Mouse (Mus musculus) forebrain, embryonic 15.5 days (tissue): ENCODE measurements around the gene Mdga1. TPM values are rescaled to one million over a fixed set of nuclear protein-coding genes. Genes with fewer than 3 reads are reported as not detected.
A peak's percentile ranks its signal among the peaks of the same experiment; 100 is the strongest.

Source experiments
- ATAC-seq: fragments of 200-750 bp; cut with Nextera tagmentation; replicated peaks from 2 replicates; pipeline ENCODE4 v1.8.0; 2017; ENCODE audit warnings: mild to moderate bottlenecking, moderate TSS enrichment, moderate library complexity
- H3K27ac ChIP-seq: fragments of 300-500 bp; sonication (generic); replicated peaks from 2 replicates; pipeline ENCODE4 v1.5.1; 2015; ENCODE audit warnings: mild to moderate bottlenecking, inconsistent platforms
- H3K27me3 ChIP-seq: fragments of 300-500 bp; sonication (generic); 2 replicates; pipeline ENCODE4 v1.6.1; 2015; ENCODE audit warnings: inconsistent platforms
- H3K36me3 ChIP-seq: fragments of 300-500 bp; sonication (generic); 2 replicates; pipeline ENCODE4 v1.6.1; 2015; ENCODE audit warnings: mild to moderate bottlenecking, inconsistent platforms
- H3K4me1 ChIP-seq: fragments of 300-500 bp; sonication (generic); 2 replicates; pipeline ENCODE4 v1.6.1; 2015; ENCODE audit warnings: inconsistent platforms
- H3K4me2 ChIP-seq: fragments of 300-500 bp; sonication (generic); replicated peaks from 2 replicates; pipeline ENCODE4 v1.6.1; 2015; ENCODE audit warnings: mild to moderate bottlenecking, inconsistent platforms
- H3K4me3 ChIP-seq: fragments of 300-500 bp; sonication (generic); 2 replicates; pipeline ENCODE4 v1.5.1; 2015; ENCODE audit warnings: mild to moderate bottlenecking, inconsistent platforms
- H3K9ac ChIP-seq: fragments of 300-500 bp; sonication (generic); replicated peaks from 2 replicates; pipeline ENCODE4 v1.6.1; 2015; ENCODE audit warnings: mild to moderate bottlenecking, inconsistent platforms
- H3K9me3 ChIP-seq: fragments of 300-500 bp; sonication (generic); 2 replicates; pipeline ENCODE4 v1.6.1; 2016; ENCODE audit warnings: inconsistent platforms
- WGBS: fragments of 180-500 bp; shearing (Covaris S2); methylation state at CpG from one replicate; pipeline ENCODE4 v1.1.7; 2015; ENCODE audit warnings: mixed read lengths; 5-methylcytosine and 5-hydroxymethylcytosine counted together
- polyA plus RNA-seq: library from polyadenylated mRNA; unstranded; fragments of >200 nt; fragmentation: Nextera tagmentation; extraction: Ambion mirVana; gene quantifications from 2 replicates; pipeline ENCODE4 v1.2.1, GENCODE M21; 2015

Gene Mdga1
- polyA plus RNA-seq, 1 experiment from 2014 or later, result 13.4 TPM

DNA sequence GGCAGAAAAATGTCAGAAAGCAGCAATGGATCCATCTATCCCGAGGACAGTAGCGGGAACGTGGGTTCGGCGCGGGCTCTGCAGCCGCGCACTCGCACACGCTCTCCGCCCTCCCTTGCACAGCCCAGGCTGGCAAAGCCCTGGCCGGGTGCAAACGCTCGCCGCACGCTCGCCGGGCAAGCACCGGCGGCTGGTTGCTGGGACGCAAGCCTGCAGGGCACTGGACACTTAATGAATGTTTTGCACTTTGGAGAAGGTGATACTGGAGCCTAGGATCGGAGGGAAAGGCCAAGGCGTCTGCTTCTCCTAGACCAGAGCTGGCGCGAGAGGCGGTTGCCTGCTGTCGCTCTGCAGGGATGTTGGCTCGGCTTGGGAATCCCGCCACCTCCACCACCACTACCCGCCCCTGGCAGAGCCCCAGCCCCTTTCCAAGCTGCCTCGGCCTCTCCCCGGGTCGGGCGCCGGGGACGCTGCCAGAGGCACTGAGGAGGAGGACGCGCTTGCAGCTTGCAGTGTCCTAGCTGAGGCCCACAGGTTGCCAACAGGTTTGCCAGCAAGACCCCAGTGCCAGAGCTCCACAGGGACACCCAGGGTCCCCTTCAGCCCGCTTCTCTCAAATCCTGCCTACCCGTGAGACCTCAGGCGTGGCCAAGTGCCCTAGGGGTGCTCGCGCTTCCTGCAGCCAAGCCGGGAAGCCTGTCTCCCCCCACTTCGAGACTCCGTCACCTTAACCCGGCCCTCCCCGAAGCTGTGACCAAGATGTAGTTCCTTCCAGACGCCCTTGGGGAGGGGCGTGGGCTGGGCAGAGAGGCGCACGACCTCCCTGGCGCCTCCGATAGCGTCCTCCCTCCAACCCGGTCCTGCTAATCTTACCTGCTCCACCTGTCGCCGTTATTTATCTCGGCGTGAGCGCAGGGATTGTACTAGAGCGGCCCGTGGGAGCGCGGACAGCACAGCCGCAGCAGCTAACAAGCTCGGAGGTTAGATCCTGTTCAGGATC lies 80.6 kb downstream of the Mdga1 start:
- under 1% methylated on average over 67 of the region's 67 CpGs for WGBS
- H3K9me3 ChIP-seq, result no peaks in the 10 kb centered on the region
- H3K9ac ChIP-seq, result peak overlapping the region; percentile 87
- H3K27ac ChIP-seq, result peak overlapping the region; percentile 94
- no peaks in the 10 kb centered on the region for H3K36me3 ChIP-seq
- H3K27me3 ChIP-seq, result no peaks in the 10 kb centered on the region
- ATAC-seq, result peak; percentile 65
- H3K4me1 ChIP-seq, result peaks cover 61% of the 10 kb centered on the region
- H3K4me3 ChIP-seq, result peak overlapping the region; percentile 79
- H3K4me2 ChIP-seq, result peak overlapping the region; percentile 97

DNA sequence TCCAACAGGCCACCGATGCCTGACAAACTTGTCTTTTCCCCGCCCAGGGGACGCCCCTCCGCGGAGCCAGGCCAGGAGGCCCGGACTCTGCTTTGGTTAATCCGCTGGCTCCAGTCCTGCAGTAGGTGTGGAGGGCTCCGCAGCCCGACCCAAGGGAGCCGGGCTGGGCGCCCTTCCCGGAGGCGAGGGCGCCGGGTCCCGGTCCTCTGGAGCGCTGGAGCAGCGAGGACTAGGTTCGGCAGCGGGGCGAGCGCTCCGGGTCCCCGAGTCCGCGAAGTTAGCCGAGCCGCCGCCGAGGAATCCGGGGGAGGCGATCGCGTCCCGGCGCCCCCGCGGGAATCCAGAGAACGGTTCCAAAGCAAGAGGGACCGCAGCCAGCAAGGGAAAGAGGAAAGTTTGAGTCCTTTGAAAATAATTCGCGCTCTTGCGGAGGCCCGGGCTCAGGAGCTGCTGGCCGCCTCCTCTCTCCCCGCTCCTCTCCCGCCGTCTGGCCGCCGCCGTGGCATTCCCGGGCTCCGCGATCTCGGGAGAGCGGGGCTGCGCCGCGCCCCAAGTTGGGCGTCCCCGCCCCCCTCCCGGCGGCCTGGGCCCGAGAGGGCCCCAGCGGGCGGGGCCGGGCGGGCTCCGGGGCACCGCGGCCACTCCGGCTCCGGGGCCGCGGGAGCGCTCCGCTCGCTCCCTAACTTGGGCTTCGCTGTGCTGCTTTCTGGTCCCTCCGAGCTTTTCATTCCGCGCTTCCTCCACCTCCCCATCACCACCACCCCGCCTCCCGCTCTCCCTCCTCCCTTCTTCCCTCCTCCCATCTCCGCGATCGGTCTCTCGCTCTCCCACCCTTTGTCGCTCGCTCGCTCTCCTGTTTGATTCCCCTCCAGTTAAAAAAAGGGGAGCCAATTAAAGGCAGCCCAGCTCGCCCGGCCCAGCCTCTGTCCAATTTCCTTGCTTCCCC lies 81.7 kb downstream of the Mdga1 start:
- Histone ChIP-seq H3K36me3 (no peaks in the 10 kb centered on the region), H3K9ac (peak overlapping the region; percentile 87), H3K4me1 (peaks cover 72% of the 10 kb centered on the region), H3K9me3 (no peaks in the 10 kb centered on the region), H3K27ac (peak overlapping the region; percentile 94), H3K4me3 (peak overlapping the region; percentile 79), H3K27me3 (no peaks in the 10 kb centered on the region), H3K4me2 (peak overlapping the region; percentile 97)
- WGBS, result under 1% methylated on average over 91 of the region's 93 CpGs
- peak; percentile 44 for ATAC-seq

DNA sequence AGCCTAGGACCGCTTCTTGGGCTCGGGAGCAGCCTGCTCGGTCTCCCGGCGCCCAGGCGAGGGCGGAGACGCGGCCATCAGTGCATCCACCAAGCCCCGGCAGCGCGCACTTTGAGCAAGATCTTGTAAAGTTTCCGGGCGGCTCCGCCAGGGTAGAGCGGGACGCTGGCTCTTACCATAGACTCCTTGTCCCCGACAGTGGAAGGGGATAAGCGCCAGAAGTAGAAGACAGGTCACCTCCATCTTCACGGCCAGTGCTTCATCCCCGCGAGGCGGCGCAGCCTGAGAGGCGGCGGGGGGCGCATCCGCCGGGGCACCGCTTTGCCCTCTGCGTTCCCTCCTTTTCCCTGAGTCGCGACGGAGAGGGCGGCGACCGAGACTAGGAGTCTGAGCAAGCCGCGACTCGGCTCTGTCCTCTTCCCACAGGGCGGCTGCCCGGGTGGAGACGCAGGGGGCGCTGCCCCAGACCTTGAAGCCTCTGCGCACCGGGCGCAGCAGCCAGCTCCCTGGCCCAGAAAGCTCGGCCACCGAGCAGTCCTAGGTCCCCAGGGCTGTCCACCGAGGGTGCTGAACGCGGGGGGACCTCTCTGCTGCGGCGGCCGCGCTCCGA lies 82.5 kb downstream of the Mdga1 start:
- peak overlapping the region; percentile 79 for H3K4me3 ChIP-seq
- no peaks in the 10 kb centered on the region for H3K36me3 ChIP-seq
- no peaks in the 10 kb centered on the region for H3K9me3 ChIP-seq
- no peaks in the 10 kb centered on the region for H3K27me3 ChIP-seq
- peaks cover 78% of the 10 kb centered on the region for H3K4me1 ChIP-seq
- peak overlapping the region; percentile 97 for H3K4me2 ChIP-seq
- ATAC-seq, result no peak
- under 1% methylated on average over 57 of the region's 57 CpGs for WGBS
- peak overlapping the region; percentile 87 for H3K9ac ChIP-seq
- peak overlapping the region; percentile 94 for H3K27ac ChIP-seq

DNA sequence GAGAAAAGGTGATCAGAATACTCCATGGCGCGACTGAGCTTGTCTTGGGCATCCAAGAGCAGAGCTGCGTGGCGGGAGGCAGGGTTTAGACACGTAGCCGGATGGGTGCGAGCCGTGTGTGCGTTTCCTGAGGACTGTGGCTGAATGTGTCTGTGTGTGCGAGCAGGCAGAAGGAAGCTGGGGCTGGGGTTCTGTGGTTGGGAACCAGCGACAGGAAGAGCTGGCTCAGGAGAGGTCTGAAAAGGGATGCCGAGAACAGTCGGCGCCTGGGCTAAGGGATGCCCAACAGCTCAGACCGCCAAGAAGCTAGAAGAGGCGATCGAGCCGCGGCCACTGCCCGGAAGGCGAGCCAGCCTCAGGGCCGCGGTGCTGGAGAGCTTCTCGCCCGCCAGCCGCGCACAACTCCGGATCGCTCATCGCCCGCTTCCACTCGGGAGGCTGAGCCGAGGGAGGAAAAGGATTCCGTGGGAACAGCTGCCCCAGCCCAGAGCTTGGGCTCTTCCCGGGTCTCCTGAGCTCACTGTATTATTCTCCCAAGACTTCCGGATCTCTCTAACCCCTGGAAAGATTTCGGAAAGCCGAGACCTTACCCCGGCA lies 83.1 kb downstream of the Mdga1 start:
- Histone ChIP-seq H3K36me3 (no peaks in the 10 kb centered on the region), H3K4me2 (peak overlapping the region; percentile 97), H3K9ac (peak overlapping the region; percentile 87), H3K4me1 (peaks cover 78% of the 10 kb centered on the region), H3K9me3 (no peaks in the 10 kb centered on the region), H3K27me3 (no peaks in the 10 kb centered on the region), H3K27ac (peak overlapping the region; percentile 94), H3K4me3 (peak overlapping the region; percentile 79)
- ATAC-seq, result 0 out of 2 replicates have a peak, but pooled peaks have one; percentile 7
- WGBS, result under 1% methylated on average over 38 of the region's 39 CpGs

DNA sequence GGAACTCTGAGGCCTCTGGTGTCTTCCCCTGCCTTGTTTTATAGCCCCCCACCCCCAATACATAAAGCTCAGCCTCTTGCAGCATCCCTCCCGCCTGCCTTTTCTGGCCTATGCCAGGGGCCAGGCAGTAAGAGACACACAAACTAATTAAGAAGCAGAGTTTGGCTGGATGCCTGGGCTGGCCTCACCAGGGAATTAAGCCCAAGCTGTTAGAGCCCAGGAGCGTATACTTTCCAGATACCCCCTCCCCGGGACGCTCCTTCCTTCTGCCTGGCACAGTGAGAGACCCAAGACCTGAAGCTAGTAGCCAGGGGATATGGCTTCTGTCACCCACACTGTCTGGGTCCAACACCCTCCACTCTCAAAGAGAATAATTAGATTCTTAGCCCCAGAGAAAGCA lies 83.8 kb downstream of the Mdga1 start:
- Histone ChIP-seq H3K27ac (peak overlapping the region; percentile 94), H3K4me3 (peak overlapping the region; percentile 79), H3K9ac (peak overlapping the region; percentile 87), H3K27me3 (no peaks in the 10 kb centered on the region), H3K4me1 (peaks cover 77% of the 10 kb centered on the region), H3K36me3 (no peaks in the 10 kb centered on the region), H3K4me2 (peak overlapping the region; percentile 97), H3K9me3 (no peaks in the 10 kb centered on the region)
- peak; percentile 21 for ATAC-seq
- WGBS, result 6% methylated on average over 4 of the region's 4 CpGs

DNA sequence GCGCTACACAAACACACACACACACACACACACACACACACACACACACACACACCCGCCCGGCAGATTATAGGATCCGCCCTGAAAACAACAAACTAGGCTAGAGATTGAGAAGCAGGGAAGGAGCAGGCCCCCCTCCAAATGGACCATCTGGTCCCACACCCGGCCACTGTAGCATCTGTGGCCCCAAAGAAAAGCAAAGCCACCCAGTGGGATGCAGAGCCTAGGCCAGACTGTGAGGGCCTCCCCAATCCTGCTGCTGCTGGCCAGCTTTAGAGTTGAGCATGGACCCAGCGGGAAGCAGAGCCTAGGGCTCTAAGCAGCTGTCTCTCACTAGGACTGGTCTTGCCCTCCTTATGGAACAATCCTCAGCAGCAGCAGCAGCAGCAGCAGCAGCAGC lies 85.3 kb downstream of the Mdga1 start:
- peaks cover 73% of the 10 kb centered on the region for H3K4me1 ChIP-seq

DNA sequence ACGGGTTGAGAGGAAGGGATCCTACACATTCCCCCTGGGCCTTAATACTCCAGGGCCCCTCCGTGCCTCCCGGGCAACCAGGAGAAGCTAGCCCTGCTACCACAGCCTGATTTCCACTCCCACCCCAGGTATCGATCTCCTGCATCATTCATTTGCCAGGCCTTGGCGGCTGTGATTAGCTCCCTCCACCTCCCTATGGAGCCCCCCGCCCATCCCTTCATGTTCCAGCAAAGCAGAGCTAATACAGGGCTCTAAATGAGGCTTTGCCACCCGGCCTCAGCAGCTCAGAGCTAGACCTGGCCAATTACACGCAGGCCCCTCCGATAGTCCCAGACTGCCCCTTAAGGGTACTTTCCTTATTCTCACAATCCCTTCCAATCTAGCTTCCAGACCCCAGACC lies 86.5 kb downstream of the Mdga1 start:
- Histone ChIP-seq H3K4me2 (peak overlapping the region; percentile 97), H3K4me3 (peak overlapping the region; percentile 79), H3K36me3 (no peaks in the 10 kb centered on the region), H3K27me3 (no peaks in the 10 kb centered on the region), H3K9me3 (no peaks in the 10 kb centered on the region), H3K9ac (peak overlapping the region; percentile 31), H3K27ac (peak overlapping the region; percentile 47), H3K4me1 (peaks cover 66% of the 10 kb centered on the region)
- no peak for ATAC-seq
- WGBS, result 32% methylated on average over 9 of the region's 9 CpGs

More for the DNA sequence above, 85.3 kb downstream of the Mdga1 start:
- Histone ChIP-seq H3K36me3 (no peaks in the 10 kb centered on the region), H3K9me3 (no peaks in the 10 kb centered on the region), H3K27ac (peak overlapping the region; percentile 61), H3K4me2 (peak overlapping the region; percentile 97), H3K27me3 (no peaks in the 10 kb centered on the region), H3K9ac (peak overlapping the region; percentile 87), H3K4me3 (peak overlapping the region; percentile 79)
- WGBS, result 36% methylated on average over 6 of the region's 6 CpGs
- no peak for ATAC-seq

DNA sequence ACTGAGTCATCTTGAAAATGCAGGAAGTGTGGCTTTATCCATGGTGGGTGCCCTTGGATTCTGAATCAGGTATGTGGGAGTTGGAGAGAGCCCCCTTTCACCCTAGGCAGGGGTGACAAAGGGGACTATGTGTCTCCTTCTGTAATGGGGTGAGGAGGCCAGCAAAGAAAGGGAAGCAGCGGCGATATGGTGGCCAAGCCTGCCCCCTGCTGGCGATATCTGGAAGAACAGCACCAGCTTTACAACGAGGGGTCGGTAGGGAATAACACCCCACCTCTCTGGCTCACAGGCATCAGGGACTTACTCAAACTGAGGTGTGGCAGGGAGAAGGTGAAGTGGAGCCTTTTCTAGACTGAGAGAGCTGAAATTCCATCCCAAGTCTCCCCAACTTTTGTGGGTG lies 87.0 kb downstream of the Mdga1 start:
- Histone ChIP-seq H3K36me3 (no peaks in the 10 kb centered on the region), H3K9me3 (no peaks in the 10 kb centered on the region), H3K4me3 (peak overlapping the region; percentile 79), H3K4me2 (peak overlapping the region; percentile 97), H3K9ac (peak overlapping the region; percentile 31), H3K27ac (peak overlapping the region; percentile 47), H3K27me3 (no peaks in the 10 kb centered on the region), H3K4me1 (peaks cover 64% of the 10 kb centered on the region)
- no peak for ATAC-seq
- WGBS, result 1% methylated on average over 5 of the region's 5 CpGs

DNA sequence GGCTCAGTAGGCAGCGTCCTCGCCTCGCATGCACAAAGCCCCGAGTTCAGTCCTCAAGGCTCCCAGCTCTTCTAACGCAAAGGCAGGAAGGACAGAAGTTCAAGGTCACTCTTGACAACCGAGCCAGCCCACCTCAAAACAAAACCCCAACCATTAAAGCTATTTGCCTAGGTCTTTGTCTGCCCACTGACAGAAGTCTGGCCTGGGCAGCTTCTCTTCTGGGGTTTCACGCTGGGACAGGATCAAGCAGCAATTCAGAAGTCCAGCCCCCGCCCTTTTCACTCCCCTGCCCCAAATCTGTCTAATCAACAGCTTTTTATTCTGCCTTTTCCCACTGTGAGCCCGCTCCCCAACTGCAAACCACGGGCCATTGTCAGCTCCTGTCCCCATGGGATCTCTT lies 89.6 kb downstream of the Mdga1 start:
- Histone ChIP-seq H3K4me2 (no peak overlapping the region), H3K27ac (peak overlapping the region; percentile 28; the same call in 1 of the 2 replicates), H3K36me3 (no peaks in the 10 kb centered on the region), H3K9me3 (no peaks in the 10 kb centered on the region), H3K9ac (no peak overlapping the region), H3K4me1 (peaks cover 43% of the 10 kb centered on the region), H3K4me3 (no peak overlapping the region), H3K27me3 (no peaks in the 10 kb centered on the region)
- ATAC-seq, result no peak
- WGBS, result 22% methylated on average over 10 of the region's 10 CpGs

DNA sequence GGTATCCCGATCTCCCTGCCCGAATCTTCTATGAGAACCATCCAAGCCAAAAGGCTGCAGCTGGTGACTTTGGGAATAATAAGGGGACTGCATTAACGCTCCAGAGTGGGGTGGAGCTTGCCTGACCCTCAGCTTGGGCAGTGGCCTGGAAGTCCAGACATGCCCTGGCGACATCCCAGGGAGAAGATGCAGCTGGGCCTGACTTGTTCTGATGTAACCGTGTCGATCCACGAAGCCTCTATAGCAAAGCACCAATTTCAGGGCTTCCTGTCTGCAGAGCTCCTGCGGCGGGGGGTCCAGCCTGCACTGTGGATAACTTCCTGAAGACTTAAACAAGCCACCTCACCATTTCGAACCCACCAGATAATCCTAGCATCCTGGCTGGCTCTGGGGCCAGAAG lies 90.9 kb downstream of the Mdga1 start:
- Histone ChIP-seq H3K36me3 (no peaks in the 10 kb centered on the region), H3K4me2 (no peak overlapping the region), H3K4me3 (no peak overlapping the region), H3K9me3 (no peaks in the 10 kb centered on the region), H3K9ac (no peak overlapping the region), H3K27me3 (no peaks in the 10 kb centered on the region), H3K27ac (no peak overlapping the region), H3K4me1 (peaks cover 43% of the 10 kb centered on the region)
- no peak for ATAC-seq
- 87% methylated on average over 10 of the region's 10 CpGs for WGBS

DNA sequence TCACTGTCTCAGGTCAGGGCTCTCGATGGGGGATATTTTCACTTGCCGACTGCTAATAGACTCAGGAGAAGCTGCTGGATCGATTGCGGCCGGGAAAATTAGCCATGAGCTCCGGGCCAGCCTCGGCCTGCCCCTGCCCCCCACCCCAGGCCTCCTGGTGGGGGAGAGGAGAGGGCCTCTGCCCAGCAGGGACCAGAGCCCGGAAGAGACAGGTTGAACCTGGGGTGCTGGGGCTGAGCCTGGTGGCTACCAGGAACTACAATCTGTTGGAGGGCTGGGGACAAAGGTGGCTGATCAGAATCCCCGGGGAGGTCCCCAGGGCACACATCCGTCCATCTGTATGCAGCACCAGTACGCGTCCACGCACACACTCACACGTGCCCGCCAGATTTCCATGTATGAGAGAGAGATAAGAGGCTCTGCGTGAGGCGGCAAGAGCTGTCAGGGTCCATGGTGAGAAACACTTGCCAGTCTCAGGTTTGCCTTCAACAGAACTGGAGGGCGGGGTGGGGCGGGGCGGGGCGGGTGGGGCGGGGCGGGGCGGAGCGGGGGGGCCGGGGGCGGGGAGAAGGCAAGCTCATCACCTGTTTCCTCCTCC lies 95.7 kb downstream of the Mdga1 start:
- Histone ChIP-seq H3K4me1 (peaks cover 48% of the 10 kb centered on the region), H3K27ac (peak overlapping the region; percentile 95), H3K9ac (peak overlapping the region; percentile 45), H3K4me2 (peak overlapping the region; percentile 32), H3K9me3 (no peaks in the 10 kb centered on the region), H3K27me3 (no peaks in the 10 kb centered on the region), H3K4me3 (no peak overlapping the region), H3K36me3 (no peaks in the 10 kb centered on the region)
- no peak; the same call in 1 of the 2 replicates for ATAC-seq
- WGBS, result 12% methylated on average over 27 of the region's 27 CpGs
